Mouse (Mus musculus) mesoderm, embryonic 11.5 days (tissue): ENCODE results near the gene Gm28308.

Experiments
- DNase-seq: peaks from one replicate; pipeline ENCODE4 v3.0.0-alpha.2; 2012; ENCODE audit warnings: low read depth, low spot score

The Gm28308 gene

DNA sequence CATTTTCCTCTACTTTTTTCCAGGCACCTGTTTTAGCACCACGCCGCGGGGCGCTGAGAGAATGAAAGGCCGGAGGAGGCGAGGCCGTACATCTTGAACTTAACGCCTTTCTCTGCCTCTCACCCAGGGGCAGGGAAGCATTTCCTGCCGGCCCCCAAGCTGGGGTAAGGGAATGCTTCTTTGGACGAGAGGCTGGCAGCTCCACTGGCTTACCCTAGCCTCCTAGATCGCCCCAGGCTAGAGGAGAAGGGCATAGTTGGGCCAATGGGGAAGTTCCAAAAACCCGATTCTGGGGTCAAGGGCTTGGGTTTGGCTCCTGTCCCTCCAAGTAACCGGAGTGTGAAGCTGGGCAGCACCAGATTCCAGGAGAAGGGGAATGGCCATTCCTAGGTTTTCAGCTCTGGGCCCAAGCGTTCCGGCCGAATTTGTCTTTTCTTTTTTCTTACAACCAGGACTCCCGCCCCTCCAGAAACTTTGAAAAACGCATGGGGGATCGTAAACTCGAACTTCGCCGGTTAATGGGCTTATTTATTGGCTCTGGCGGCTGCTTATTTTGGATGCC lies 19.9 kb upstream of the Gm28308 start:
- DNase-seq: no peak

DNA sequence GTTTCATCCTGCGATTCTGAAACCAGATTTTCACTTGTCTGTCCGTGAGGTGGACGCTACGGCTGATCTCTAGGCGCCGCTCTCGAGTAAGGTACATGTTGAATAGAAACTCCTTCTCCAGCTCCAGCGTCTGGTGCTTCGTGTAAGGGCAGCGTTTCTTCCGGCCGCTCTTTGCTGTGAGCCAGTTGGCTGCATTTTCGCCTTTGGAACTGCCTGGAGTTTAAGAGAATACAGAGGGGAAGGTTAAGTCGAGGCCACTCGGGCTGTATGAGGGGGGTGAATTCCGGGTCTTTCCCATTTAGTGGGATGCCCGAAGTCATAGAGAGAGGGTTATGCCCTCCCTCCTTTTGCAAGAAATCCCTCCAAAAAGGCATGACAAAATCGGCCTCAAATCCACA lies 19.4 kb upstream of the Gm28308 start:
- DNase-seq: no peak

DNA sequence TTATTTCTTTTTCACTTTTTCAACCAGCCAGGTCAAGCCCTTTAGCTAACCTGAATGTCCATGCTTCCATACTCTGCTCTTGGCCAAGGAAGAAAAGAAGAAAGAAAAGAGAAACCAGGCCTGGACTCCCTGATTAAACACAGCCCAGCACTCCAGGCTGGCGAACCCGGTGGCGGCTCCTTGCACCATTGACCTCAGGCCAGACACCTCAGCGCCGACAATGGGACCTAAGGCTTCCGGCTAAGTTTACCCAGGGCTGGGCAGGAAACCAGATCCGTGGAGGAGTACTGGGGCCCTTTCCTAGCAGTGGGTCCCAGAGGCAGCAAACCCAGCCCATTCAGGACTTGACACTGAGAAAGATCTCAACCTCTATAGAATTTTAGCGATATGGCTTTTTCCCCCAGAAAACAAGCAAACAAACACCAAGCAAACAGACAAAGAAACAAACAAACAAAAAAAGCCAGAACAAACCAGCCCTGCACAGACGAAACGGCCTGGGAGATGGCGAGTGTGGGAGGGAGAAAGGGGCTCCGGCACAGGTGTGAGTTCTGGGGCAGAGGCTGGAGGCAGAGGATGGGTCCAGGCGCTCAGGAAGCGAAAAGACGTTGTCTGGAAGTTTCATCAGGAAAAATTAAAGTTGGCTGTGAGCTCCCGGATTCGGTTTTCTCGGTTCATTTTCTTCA lies 18.9 kb upstream of the Gm28308 start:
- DNase-seq: no peak

DNA sequence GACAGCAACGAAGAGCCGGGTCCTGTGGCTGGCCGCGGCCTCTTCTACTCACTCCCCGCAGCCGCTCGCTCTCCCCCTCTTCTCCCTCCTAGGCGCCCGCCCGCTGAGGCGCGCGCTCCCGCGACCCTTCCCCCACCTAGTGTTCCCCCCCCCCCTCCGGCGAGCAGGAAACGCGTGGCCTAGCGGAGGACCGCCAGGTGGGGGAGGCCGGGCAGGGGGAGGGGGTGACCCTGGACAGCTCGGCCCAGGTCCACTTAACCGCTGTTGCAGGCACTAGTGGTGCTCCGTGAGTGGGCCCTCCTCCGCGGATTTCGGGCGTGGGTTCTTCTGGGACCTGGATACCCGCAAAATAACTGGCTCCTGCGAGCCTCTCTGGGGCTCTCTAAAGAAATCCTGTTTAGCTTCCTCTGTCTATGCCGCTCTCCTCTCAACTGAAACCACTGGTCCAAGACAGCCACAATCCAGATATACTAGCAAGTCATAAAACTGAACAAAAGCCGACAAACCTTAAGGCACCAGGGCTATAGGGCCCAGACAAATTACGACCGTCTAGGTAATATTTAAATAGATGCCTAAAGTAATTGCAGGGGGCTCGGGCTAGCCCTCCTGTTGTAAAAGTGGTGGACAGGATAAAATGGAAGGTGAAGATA lies 17.5 kb upstream of the Gm28308 start, which contains the start of gene Hoxa9:
Gene Hoxa9, minus strand, starts transcription at position 574 of the 650 bp plus-strand sequence.
- DNase-seq: peak; percentile 80

DNA sequence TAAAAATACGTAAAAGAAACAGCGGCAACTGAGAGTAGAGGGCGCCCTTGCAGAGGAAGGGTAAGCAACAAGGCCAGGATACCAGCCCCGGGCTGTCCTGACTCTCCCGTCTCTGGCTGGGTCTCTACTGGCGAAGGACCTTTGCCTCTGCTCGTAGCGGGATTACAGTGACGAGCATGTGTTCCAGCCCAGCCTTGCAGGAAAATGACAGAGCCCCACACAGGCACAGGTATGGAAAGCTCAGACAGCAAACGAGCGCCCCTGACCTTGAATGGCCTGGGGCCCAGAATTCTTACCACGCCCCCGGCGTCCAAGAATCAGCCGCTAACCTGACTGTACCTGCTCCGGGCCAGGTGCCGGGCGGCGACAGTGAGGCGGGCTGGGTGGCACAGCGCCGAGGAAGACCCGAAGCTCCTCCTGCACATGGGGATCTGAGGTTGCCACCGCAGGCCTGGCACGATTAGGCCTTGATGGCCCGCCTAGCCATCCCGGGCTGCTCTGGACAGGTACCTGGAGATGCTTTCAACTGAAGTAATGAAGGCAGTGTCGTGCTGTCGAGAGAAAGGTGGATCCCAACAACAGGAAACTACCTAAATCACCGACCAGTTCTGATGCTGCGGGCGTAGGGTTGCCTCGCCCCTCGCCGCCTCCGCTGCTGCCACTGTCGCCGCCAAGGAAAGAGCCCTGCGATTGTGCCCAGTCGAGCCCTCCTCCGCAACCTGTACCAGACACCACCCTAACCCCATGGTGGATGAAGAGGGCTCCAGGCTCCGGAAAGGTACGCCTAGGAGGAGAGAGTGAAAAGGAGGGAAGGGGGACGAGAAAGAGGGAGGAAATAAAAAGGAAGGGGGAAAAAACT lies 16.6 kb upstream of the Gm28308 start:
- DNase-seq: no peak

DNA sequence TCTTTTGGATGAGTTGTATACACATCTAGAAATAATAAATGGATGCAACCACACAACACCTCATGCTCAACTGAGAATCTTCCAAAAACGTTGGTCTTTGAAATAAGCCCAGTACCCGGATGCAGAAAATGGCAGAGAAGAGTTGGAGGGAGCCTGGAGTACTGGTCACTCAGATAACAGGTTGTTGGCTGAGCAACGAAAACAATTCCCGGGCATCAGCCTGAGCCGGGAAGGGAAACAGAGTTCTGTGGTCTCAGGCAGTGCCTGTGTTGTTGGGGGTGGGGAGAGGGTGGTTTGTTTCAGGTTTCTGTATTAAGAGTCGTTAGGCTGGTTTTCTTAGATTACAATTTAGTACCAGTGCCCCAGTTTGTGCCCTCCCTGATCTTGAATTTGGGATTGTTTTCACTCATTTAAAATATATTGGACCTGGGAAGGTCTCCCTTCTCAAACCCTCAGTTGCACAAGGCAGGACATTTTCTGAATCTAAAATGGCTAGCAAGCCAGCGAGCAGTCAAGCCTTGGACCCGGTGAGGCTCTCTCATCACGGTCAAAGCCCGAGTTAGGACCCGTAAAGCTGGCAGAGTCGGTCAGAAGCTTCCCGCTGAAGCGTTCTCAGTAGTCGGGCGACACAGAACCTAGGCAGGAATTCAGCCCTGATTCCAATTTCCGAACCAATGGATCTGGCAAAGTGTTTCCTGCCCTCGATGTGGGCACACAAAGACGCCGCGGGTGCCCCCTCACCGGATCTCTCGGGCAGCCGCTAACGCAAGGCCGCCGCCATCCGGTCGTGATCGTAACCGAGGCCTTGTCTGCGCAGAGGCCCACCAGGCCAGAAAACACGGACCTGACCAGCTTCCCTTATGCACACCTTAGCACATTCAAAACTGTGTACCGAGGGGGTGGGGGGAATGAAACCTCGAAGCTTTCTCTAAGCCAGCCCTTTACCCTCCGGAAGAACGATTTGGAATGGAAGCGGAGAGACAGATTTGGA lies 15.6 kb upstream of the Gm28308 start:
- no peak for DNase-seq

DNA sequence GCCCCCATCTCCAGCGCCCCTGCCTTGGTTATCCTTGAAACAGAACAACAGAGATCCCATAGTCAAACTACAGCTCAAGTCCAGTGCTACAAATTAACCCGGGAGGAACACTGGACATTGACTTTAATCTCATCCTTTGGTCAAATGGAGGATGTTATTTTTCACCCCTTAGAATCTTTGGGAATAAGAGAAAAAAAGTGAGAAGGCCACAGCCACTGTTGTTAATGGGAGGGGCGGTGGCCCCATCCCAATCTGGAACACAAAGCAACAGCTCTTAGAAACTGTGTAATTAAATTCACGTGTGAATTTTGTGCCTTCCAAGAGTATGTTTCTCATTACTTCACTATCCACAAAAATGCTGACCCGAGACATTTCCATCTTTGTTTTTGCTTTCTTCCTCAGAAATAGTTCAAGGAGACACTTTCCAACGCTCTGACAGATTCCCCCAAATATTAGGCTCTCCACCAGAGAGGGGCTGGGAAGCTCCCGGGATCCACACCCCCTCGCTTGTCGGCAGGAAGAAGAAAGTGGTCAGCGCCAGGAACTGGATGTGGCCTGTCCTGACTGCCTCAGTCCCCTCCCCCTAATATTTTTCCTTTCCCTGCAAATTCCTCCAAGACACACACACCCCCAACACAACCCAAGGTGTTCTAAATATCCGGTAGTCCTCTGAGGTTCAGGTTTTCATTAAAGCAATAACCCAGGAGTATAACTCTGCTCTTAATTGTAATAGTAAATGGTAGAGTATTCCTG lies 14.5 kb upstream of the Gm28308 start:
- DNase-seq: no peak

DNA sequence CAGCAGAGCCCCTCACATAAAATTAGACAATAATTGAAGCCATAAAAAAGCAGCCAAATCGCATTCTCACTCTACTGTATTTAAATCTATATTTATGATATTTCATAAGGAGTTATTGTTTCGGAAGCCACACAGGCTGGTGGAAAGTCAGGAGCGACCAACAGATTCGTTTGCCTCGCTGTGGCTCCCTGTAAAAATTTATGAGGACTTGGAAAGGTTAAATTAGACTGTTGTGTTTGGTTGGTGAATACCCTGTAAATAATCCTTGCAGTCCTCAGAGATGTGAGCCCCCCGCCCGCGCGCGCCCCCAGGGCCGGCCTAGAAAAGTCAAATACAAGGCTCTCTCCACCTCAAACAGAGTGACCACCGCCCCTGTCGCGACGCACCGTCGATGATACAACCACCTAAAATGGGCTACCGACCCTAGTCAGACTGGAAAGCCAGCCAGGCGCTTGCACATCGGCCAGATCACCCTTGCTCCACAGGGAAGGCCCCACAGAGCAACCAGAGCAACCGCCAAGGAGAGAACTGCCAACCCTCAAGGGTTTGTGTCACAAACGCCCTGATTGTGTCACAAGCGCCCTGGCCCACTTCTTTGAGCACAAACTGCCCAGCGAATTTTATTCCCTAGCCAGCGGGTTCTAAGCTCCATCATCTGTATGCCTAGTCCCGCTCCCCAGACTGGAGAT lies 13.6 kb upstream of the Gm28308 start:
- no peak for DNase-seq

DNA sequence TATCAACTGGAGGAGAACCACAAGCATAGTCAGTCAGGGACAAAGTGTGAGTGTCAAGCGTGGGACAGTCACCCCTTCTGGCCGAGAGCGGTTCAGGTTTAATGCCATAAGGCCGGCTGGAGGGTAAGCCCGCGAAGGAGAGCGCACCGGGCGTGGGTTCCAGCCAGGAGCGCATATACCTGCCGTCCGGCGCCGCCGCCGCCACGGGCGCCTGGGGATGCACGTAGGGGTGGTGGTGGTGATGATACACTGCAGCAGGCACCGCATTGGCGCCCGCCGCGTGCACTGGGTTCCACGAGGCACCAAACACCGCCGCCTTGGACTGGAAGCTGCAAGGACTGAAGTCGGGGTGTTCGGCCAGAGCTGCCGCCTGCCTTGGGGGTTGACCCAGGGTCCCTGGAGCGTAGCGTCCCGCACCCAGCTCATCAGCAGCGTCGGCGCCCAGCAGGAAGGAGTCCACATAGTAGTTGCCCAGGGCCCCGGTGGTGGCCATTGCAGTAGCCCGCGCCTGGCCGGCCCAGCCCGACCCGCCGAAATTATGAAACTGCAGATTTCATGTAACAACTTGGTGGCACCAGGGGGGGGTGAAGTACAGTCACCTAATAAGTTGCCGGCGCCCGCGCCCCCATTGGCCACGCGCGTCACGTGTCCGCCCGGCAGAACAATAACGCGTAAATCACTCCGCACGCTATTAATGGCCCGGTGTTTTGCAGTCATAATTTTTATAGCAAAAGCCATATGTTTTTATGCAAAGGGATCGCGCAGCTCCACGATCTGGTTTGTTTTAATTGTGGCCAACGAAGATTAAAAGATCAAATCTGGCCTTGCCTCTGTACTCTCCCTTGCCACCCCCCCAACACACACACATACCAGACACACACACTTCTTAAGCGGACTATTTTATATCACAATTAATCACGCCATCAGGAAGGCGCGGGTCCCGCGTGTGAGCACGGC lies 12.8 kb upstream of the Gm28308 start:
- peak; percentile 90 for DNase-seq

DNA sequence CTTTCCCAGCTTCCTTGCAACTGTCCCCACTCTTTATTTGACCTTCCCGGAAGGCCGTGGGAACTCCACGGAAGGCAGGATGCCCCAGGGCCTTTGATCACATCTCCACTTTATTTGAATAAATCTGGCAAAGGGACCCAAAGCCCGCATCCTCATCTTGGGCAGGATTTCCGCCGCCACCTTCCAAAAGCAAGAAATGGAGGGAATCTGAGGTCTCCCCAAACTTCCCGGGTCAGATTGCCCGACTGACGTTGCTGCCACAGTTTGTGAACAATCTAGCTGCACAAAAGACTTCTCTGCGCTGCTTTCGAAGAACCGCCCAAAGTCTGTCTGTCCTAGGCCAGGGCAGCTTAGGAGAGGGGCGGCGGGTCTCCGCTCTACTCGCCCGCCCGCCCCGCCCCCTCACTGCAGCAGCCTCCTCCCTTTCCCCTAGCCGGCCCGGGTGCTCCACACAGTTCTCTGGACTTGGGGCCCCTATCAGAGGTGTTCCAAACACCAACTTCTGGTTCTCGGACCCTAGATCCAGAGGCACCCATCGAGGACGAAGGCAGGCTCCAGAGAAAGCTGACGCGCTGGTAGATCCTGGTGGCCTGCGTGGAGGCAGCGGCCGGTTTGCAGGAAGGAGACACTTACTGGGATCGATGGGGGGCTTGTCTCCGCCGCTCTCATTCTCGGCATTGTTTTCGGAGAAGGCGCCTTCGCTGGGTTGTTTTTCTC lies 11.9 kb upstream of the Gm28308 start:
- DNase-seq: no peak

DNA sequence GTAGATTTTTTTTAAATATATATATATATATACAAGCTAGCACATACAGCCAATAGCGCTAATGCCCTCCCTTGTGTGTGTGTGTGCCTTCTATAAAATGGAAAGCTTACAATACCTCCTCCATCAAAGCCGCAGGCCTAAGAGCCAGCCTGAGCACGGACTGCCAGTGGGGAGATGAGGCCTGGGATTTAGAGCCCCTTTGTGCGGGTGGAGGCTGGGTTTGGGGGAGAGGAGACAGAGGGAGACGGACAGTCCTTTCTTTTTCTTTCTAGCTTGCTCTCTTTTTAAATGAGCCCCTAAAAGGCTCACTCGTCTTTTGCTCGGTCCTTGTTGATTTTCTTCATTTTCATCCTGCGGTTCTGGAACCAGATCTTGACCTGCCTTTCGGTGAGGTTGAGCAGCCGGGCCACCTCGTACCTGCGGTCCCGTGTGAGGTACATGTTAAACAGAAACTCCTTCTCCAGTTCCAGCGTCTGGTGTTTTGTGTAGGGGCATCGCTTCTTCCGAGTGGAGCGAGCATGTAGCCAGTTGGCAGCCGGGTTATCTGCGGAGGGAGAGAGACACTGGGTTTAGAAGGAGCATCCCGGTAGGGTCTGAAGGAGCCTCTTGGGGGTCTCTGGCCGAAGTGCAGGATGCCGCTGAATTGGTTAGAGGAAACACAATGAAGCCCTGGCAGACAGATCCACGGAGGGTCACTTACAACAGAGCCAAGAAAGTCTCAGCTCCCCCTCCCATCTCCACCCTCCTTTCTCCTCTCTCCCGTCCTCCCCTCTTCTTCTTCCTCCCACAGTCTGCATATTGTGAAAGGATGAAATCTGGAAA lies 11.0 kb upstream of the Gm28308 start:
- DNase-seq: no peak

DNA sequence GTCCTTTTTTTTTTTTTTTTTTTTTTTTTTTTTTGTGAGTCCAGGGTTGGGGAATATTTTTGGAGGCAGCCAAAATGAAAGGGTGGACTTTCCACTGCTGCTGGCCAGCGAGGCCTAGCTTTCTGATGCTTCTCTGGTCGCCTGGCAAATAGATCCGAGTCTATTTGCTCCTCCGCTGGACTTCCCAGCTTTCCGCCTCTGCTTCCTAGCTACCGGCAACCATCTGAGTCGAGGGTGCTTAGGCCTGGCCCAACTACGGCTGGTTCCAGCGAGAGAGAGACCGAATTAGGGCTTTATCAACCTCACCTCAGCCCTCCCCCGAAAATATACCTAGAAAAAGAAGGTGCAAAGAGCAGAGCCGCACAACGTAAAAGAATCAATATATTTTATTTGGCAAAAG lies 9.6 kb upstream of the Gm28308 start:
- DNase-seq: no peak

DNA sequence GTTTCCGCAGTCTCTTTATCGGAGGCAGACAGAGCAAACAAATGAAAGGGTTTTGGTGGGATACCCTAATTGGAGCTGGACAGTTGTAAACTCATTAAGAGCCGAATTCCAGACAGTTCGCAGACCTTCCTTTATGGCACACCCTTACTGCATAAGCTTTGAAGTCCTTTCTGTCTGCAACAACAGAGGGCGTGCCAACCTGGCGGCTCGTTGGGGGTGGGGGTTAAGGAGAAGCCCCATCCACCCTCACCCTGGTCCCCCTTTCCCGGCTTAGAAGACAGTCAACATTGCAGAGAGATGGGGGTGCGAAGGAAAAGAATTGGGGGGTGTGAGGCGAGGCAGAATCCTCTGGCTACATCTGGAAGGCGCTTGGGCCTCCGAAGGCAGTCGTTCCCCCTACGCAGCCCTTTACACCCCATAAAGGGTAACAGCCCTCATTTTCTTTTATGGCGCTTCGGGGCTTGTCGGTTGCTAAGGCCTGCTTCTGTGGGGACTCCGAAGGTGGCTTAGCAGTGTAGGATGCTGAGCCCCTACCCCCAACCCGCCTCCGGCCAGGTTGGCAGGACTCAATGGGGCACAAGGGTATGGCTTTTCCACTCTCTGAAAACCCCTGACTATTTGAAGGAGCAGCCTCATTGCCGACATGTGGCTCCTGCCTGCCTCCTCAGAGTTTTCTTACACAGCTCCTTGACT lies 9.0 kb upstream of the Gm28308 start:
- no peak for DNase-seq

DNA sequence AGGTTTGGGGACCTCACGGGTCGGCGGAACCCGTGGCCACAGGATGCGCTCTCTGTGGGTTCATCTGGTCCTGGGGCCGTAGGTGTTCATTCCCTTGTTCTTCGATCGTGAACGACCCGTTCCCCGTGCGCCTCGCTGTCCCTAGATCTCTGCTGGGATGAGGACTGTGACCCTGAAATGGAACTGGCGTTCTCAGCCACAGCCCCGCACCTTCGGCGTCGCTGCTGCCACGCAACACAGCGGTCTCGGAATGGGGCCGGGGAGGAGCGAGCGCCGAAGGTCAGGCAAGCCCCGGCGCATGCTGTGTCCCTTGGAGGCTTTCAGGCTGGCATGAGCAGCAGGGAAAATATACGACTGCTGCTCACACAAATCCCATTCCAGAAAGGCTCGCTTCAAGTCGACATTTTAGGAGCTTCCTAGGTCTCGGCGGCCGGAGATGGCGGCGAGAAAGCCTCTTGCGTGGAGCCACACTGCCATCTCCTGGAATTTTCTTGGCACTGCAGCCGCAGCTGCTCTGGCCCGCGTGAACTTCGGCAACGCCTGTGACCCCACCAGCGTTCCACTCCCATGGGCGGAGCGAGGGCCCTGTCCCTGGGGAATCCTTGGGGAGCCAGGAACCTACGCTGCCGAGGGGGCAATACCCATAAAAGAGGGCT lies 8.3 kb upstream of the Gm28308 start, which contains the start of gene Hoxa7:
Gene Hoxa7, minus strand, starts transcription at position 518 of the 656 bp plus-strand sequence.
- DNase-seq: peak; percentile 96

DNA sequence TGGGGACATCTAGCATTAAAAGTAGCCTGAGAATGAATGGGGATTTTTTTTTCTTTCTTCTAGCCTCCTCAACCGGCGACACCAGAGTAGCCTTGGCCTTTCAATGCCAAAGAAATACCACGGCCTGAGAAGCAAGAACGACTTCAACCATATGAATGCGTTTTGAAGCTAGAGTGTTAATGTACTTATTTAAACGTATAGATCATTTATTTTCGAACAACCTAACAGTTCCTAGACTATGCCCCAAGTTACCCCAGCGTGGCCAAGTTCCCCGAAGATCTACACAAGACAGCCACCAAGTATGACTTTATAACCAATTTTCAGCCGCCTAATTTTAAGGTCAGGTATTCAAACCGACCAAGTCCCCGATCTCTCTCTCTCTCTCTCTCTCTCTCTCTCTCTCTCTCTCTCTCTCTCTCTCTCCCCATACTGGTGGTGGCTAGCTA lies 7.7 kb upstream of the Gm28308 start:
- DNase-seq: no peak
